ENCODE assay signal across 27 mouse cellular contexts in the genomic region with DNA sequence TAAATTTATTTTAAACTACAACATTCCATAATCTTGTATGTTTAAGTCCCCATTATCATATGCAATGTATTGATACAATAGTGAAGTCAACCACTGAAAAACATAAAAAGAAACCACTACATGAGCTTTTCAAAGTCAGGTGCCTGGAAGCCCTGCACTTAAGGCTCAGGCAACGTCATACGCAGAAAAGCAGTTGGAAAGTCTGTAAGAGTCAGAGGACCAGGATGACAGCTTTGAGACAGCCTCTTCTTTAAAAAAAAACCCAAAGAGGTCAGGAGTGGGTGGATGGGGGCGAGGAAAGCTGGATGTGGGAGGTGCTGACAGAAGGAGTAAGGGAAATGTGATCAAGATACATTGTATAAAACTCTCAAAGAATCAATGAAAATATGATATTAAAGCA. TPM values are rescaled to one million over a fixed set of nuclear protein-coding genes. Genes with fewer than 3 reads are reported as not detected.
A peak's percentile ranks its signal among the peaks of the same experiment; 100 is the strongest.
DNase-seq lines count a peak whose midpoint lies in the region; ATAC-seq and TF ChIP-seq lines count a peak whose summit lies in the region.
"Had no signal": no experiment of that assay in that cellular context is flagged by ENCODE, and none has a peak within 500 bp of the region (broad histone marks: within the 10 kb centered on the region; RNA-seq: fewer than 3 reads in every experiment).

No protein-coding gene starts in this region.

- peak; percentile 39 for ATAC-seq in inflammation-experienced regulatory T-cells, adult 6 months
- no peak for ATAC-seq in stomach, postnatal 0 days (ENCODE audit: low FRiP score, low TSS enrichment)
- ATAC-seq: forebrain, embryonic 14.5 days; Patski had no signal

- no peak for TF ChIP-seq CTCF in stomach, postnatal 0 days (IDR thresholded peaks at IDR 0.05; ENCODE audit: low read depth)

- no peaks in the 10 kb centered on the region for H3K9me3 ChIP-seq in stomach, postnatal 0 days (ENCODE audit: control insufficient read depth, low read length)
- H3K9me3 ChIP-seq: embryonic facial prominence, embryonic 13.5 days; embryonic facial prominence, embryonic 15.5 days; forebrain, embryonic 10.5 days; forebrain, embryonic 12.5 days; G1E had no signal

- no peak overlapping the region for H3K9ac ChIP-seq in stomach, postnatal 0 days (ENCODE audit: low read length)
- H3K9ac ChIP-seq: embryonic facial prominence, embryonic 13.5 days; embryonic facial prominence, embryonic 15.5 days; forebrain, embryonic 12.5 days had no signal

- H3K4me3 ChIP-seq in stomach, postnatal 0 days (ENCODE audit: low read depth, low read length): no peak overlapping the region
- H3K4me3 ChIP-seq: embryonic facial prominence, embryonic 13.5 days; embryonic facial prominence, embryonic 15.5 days; erythroblast, embryonic 14.5 days; forebrain, embryonic 10.5 days; forebrain, embryonic 12.5 days had no signal

- DNase-seq in CD4-positive, CD25-positive, alpha-beta regulatory T cell, adult 2 months (ENCODE audit: low read depth, low spot score): peak; percentile 64
- DNase-seq in T-cell, adult 2 months (ENCODE audit: low spot score): peak; percentile 53
- peak; percentile 8 for DNase-seq in brain, adult 2 months (ENCODE audit: low read depth, low spot score)
- DNase-seq in kidney, postnatal 25 days: no peak
- DNase-seq in kidney, adult 11 months: no peak
- no peak for DNase-seq in stomach, postnatal 0 days (ENCODE audit: low spot score)
- DNase-seq in thymus, postnatal 14 days: no peak
- DNase-seq: adrenal gland, adult 8-10 months; adrenal gland, postnatal 14 days; adrenal gland, postnatal 36 days; cerebellum, adult 11 months; cerebellum, adult 18-20 months; cerebellum, adult 8-10 months; cerebellum, adult 9-11 months; cerebellum, postnatal 14 days; cerebellum, postnatal 36 days; embryo, embryonic 11 days had no signal

- H3K27me3 ChIP-seq in stomach, postnatal 0 days (ENCODE audit: control insufficient read depth, insufficient read depth, low read length): no peaks in the 10 kb centered on the region
- H3K27me3 ChIP-seq: CH12.LX; embryonic facial prominence, embryonic 15.5 days; Patski had no signal

- TF ChIP-seq EP300 in stomach, postnatal 0 days (optimal IDR thresholded peaks at IDR 0.05): no peak

- WGBS in stomach, postnatal 0 days: 89% methylated on average over 3 of the region's 3 CpGs

- H3K36me3 ChIP-seq in stomach, postnatal 0 days (ENCODE audit: control insufficient read depth, insufficient read depth, low read length): no peaks in the 10 kb centered on the region
- H3K36me3 ChIP-seq: embryonic facial prominence, embryonic 13.5 days; embryonic facial prominence, embryonic 15.5 days; forebrain, embryonic 10.5 days; forebrain, embryonic 12.5 days; G1E had no signal

- H3K27ac ChIP-seq in stomach, postnatal 0 days (replicated peaks): no peak overlapping the region
- H3K27ac ChIP-seq: embryonic facial prominence, embryonic 13.5 days; embryonic facial prominence, embryonic 15.5 days; forebrain, embryonic 10.5 days; forebrain, embryonic 12.5 days had no signal

- H3K4me1 ChIP-seq in stomach, postnatal 0 days (replicated peaks; ENCODE audit: control insufficient read depth, insufficient read depth): no peaks in the 10 kb centered on the region

- H3K4me2 ChIP-seq in stomach, postnatal 0 days (replicated peaks; ENCODE audit: low read depth): no peak overlapping the region
- H3K4me2 ChIP-seq: embryonic facial prominence, embryonic 13.5 days; embryonic facial prominence, embryonic 15.5 days; forebrain, embryonic 12.5 days had no signal

RNA-seq across cellular contexts. Expression of gene Bach2, which starts 21.6 kb away (rescaled TPM):
- polyA plus RNA-seq in inflammation-experienced regulatory T-cells, adult 6 months (2017; shearing (Covaris generic)): 10 to 100 TPM in 2 of 3 experiments, 1 to 10 TPM in 1; 1.9 to 18.4 (median 14.6) TPM
- 1.9 TPM in 2 replicates for polyA plus RNA-seq in stomach, postnatal 0 days (2015; fragmentation: Nextera tagmentation; extraction: Ambion mirVana)
- polyA plus RNA-seq: G1E had no signal

Comparison
In these comparisons a context has a peak if more than half of its experiments do, and no peak if none do; other contexts are left out.
1. DNase-seq: peak in CD4-positive, CD25-positive, alpha-beta regulatory T cell, adult 2 months (single experiment), T-cell, adult 2 months (single experiment) and brain, adult 2 months (single experiment); none in kidney, postnatal 25 days (0 of 2), kidney, adult 11 months (single experiment), stomach, postnatal 0 days (single experiment) and thymus, postnatal 14 days (single experiment).